Mouse (Mus musculus) heart, embryonic 15.5 days (tissue): ENCODE results near the gene Col1a1. TPM values are rescaled to one million over a fixed set of nuclear protein-coding genes. Genes with fewer than 3 reads are reported as not detected.
"Not testable (repeated sequence)": the region's sequence is repeated elsewhere in the genome, so short reads cannot be mapped to it uniquely, and the experiment has no call there.

Source experiments
- ATAC-seq: fragments of 200-750 bp; cut with Nextera tagmentation; replicated peaks from 2 replicates; pipeline ENCODE4 v1.8.0; 2017; ENCODE audit warnings: low read depth, moderate TSS enrichment; ENCODE audit not compliant: insufficient number of reproducible peaks, insufficient read depth, low FRiP score
- H3K27ac ChIP-seq: fragments of 300-500 bp; sonication (generic); 2 replicates; pipeline ENCODE4 v1.5.1; 2015; ENCODE audit warnings: mild to moderate bottlenecking, inconsistent platforms
- H3K27me3 ChIP-seq: fragments of 300-500 bp; sonication (generic); 2 replicates; pipeline ENCODE4 v1.6.1; 2015; ENCODE audit warnings: inconsistent platforms
- H3K36me3 ChIP-seq: fragments of 300-500 bp; sonication (generic); 2 replicates; pipeline ENCODE4 v1.6.1; 2015; ENCODE audit warnings: mild to moderate bottlenecking, inconsistent platforms
- H3K4me1 ChIP-seq: fragments of 300-500 bp; sonication (generic); replicated peaks from 2 replicates; pipeline ENCODE4 v1.6.1; 2015; ENCODE audit warnings: inconsistent platforms
- H3K4me2 ChIP-seq: fragments of 300-500 bp; sonication (generic); 2 replicates; pipeline ENCODE4 v1.6.1; 2015; ENCODE audit warnings: inconsistent platforms, mild to moderate bottlenecking, moderate library complexity
- H3K4me3 ChIP-seq: fragments of 300-500 bp; sonication (generic); 2 replicates; pipeline ENCODE4 v1.5.1; 2015; ENCODE audit warnings: mild to moderate bottlenecking, inconsistent platforms
- H3K9ac ChIP-seq: fragments of 300-500 bp; sonication (generic); 2 replicates; pipeline ENCODE4 v1.6.1; 2015; ENCODE audit warnings: mild to moderate bottlenecking, inconsistent platforms
- H3K9me3 ChIP-seq: fragments of 300-500 bp; sonication (generic); replicated peaks from 2 replicates; pipeline ENCODE4 v1.6.1; 2016; ENCODE audit warnings: inconsistent platforms
- WGBS: fragments of 180-500 bp; shearing (Covaris S2); methylation state at CpG from one replicate; pipeline ENCODE4 v1.1.7; 2015; ENCODE audit warnings: mixed read lengths; 5-methylcytosine and 5-hydroxymethylcytosine counted together
- polyA plus RNA-seq: library from polyadenylated mRNA; unstranded; fragments of >200 nt; fragmentation: Nextera tagmentation; extraction: Ambion mirVana; gene quantifications from 2 replicates; pipeline ENCODE4 v1.2.1, GENCODE M21; 2015

The Col1a1 gene
- polyA plus RNA-seq, 1 experiment from 2014 or later: 825 TPM

GRCm38 (mm10) chr11:94958065-94958858, 22.2 kb downstream of the Col1a1 start:
- Histone ChIP-seq H3K27ac (peak overlapping the region; percentile 67), H3K36me3 (no peaks in the 10 kb centered on the region), H3K4me3 (no peak overlapping the region), H3K27me3 (no peaks in the 10 kb centered on the region; the same call in 1 of the 2 replicates), H3K9ac (no peak overlapping the region), H3K4me2 (no peak overlapping the region), H3K4me1 (peaks cover 16% of the 10 kb centered on the region), H3K9me3 (no peaks in the 10 kb centered on the region)
- 18% methylated on average over 8 of the region's 8 CpGs for WGBS
- peak; percentile 60 for ATAC-seq

- H3K4me1 ChIP-seq: peaks cover 14% of the 10 kb centered on the region
- ATAC-seq: no peak
Measured at GRCm38 (mm10) chr11:94962534-94963101, 26.6 kb downstream of the Col1a1 start.

GRCm38 (mm10) chr11:94967419-94967818, 31.4 kb downstream of the Col1a1 start, which contains the start of gene Hils1:
Gene Hils1 (plus strand): TSS chr11:94967593.
- Histone ChIP-seq H3K9ac (no peak within 1 kb of the TSS), H3K27ac (no peak within 1 kb of the TSS), H3K9me3 (no peaks in the 10 kb centered on the region), H3K4me1 (peaks cover 8% of the 10 kb centered on the region), H3K27me3 (no peaks in the 10 kb centered on the region), H3K4me2 (no peak within 1 kb of the TSS), H3K36me3 (no peaks in the 10 kb centered on the region), H3K4me3 (no peak within 1 kb of the TSS)
- ATAC-seq: no peak
- 48% methylated on average over 4 of the region's 4 CpGs for WGBS

More at GRCm38 (mm10) chr11:94962534-94963101, 26.6 kb downstream of the Col1a1 start:
- no peak overlapping the region for H3K9ac ChIP-seq
- H3K36me3 ChIP-seq: no peaks in the 10 kb centered on the region
- H3K27ac ChIP-seq: no peak overlapping the region
- no peaks in the 10 kb centered on the region for H3K27me3 ChIP-seq
- H3K4me2 ChIP-seq: no peak overlapping the region
- H3K9me3 ChIP-seq: no peaks in the 10 kb centered on the region
- H3K4me3 ChIP-seq: no peak overlapping the region
- 59% methylated on average over 5 of the region's 5 CpGs for WGBS

GRCm38 (mm10) chr11:94968187-94968586, 32.2 kb downstream of the Col1a1 start:
- Histone ChIP-seq H3K4me3 (no peak overlapping the region), H3K36me3 (no peaks in the 10 kb centered on the region), H3K27me3 (no peaks in the 10 kb centered on the region), H3K9me3 (no peaks in the 10 kb centered on the region), H3K4me1 (peaks cover 11% of the 10 kb centered on the region), H3K9ac (no peak overlapping the region), H3K27ac (no peak overlapping the region), H3K4me2 (no peak overlapping the region)
- WGBS: 76% methylated on average over 7 of the region's 7 CpGs
- no peak for ATAC-seq

- not testable (repeated sequence) for H3K9me3 ChIP-seq, H3K9ac ChIP-seq, ATAC-seq, H3K27ac ChIP-seq, H3K4me2 ChIP-seq, H3K4me3 ChIP-seq, H3K36me3 ChIP-seq, H3K27me3 ChIP-seq
- H3K4me1 ChIP-seq: peaks cover 25% of the 10 kb centered on the region
- WGBS: 86% methylated on average over 4 of the region's 4 CpGs
Measured at GRCm38 (mm10) chr11:94969709-94970108, 33.7 kb downstream of the Col1a1 start.

- no peak for ATAC-seq
- Histone ChIP-seq H3K27me3 (no peaks in the 10 kb centered on the region), H3K4me1 (peaks cover 32% of the 10 kb centered on the region), H3K36me3 (no peaks in the 10 kb centered on the region), H3K4me3 (no peak overlapping the region), H3K27ac (no peak overlapping the region), H3K9ac (no peak overlapping the region), H3K4me2 (no peak overlapping the region), H3K9me3 (no peaks in the 10 kb centered on the region)
- 61% methylated on average over 15 of the region's 15 CpGs for WGBS
Measured at GRCm38 (mm10) chr11:94970210-94970943, 34.4 kb downstream of the Col1a1 start.

GRCm38 (mm10) chr11:94971895-94972615, 36.0 kb downstream of the Col1a1 start:
- Histone ChIP-seq H3K4me2 (peak overlapping the region; percentile 59), H3K9me3 (no peaks in the 10 kb centered on the region), H3K4me1 (peaks cover 47% of the 10 kb centered on the region), H3K4me3 (peak overlapping the region; percentile 40; the same call in 1 of the 2 replicates), H3K27me3 (no peaks in the 10 kb centered on the region), H3K36me3 (no peaks in the 10 kb centered on the region), H3K27ac (peak overlapping the region; percentile 65; the same call in 1 of the 2 replicates), H3K9ac (0 out of 2 replicates have a peak overlapping the region, but pooled peaks have one; percentile 26)
- ATAC-seq: no peak
- 63% methylated on average over 16 of the region's 16 CpGs for WGBS

GRCm38 (mm10) chr11:94972887-94973286, 36.9 kb downstream of the Col1a1 start:
- ATAC-seq: 0 out of 2 replicates have a peak, but pooled peaks have one; percentile 37
- peak overlapping the region; percentile 59 for H3K4me2 ChIP-seq
- H3K4me3 ChIP-seq: peak overlapping the region; percentile 40
- H3K27me3 ChIP-seq: no peaks in the 10 kb centered on the region
- no peaks in the 10 kb centered on the region for H3K9me3 ChIP-seq
- H3K4me1 ChIP-seq: peaks cover 51% of the 10 kb centered on the region
- WGBS: 34% methylated on average over 5 of the region's 5 CpGs
- H3K9ac ChIP-seq: peak overlapping the region; percentile 48; the same call in 1 of the 2 replicates
- no peaks in the 10 kb centered on the region for H3K36me3 ChIP-seq
- H3K27ac ChIP-seq: peak overlapping the region; percentile 65

GRCm38 (mm10) chr11:94973313-94973712, 37.3 kb downstream of the Col1a1 start:
- H3K9me3 ChIP-seq: no peaks in the 10 kb centered on the region
- H3K4me2 ChIP-seq: peak overlapping the region; percentile 59
- peak overlapping the region; percentile 40 for H3K4me3 ChIP-seq
- H3K27ac ChIP-seq: peak overlapping the region; percentile 65
- 28% methylated on average over 4 of the region's 4 CpGs for WGBS
- no peaks in the 10 kb centered on the region for H3K27me3 ChIP-seq
- H3K36me3 ChIP-seq: no peaks in the 10 kb centered on the region
- H3K9ac ChIP-seq: peak overlapping the region; percentile 48; the same call in 1 of the 2 replicates
- ATAC-seq: peak; percentile 66
- peaks cover 56% of the 10 kb centered on the region for H3K4me1 ChIP-seq

GRCm38 (mm10) chr11:94974951-94975350, 38.9 kb downstream of the Col1a1 start:
- no peaks in the 10 kb centered on the region for H3K9me3 ChIP-seq
- no peak overlapping the region for H3K9ac ChIP-seq
- no peaks in the 10 kb centered on the region for H3K27me3 ChIP-seq
- peak overlapping the region; percentile 67 for H3K27ac ChIP-seq
- WGBS: 22% methylated on average over 2 of the region's 2 CpGs
- no peak overlapping the region for H3K4me3 ChIP-seq
- 0 out of 2 replicates have a peak, but pooled peaks have one; percentile 28 for ATAC-seq
- H3K4me2 ChIP-seq: no peak overlapping the region
- no peaks in the 10 kb centered on the region for H3K36me3 ChIP-seq
- H3K4me1 ChIP-seq: peaks cover 69% of the 10 kb centered on the region
